Mouse (Mus musculus) myocyte (in vitro differentiated cells): ENCODE results near the gene Ppp2r5c. TPM values are rescaled to one million over a fixed set of nuclear protein-coding genes. Genes with fewer than 3 reads are reported as not detected.

Experiments
- H3K27me3 ChIP-seq: one replicate; pipeline ENCODE4 v1.6.1; 2011; ENCODE audit not compliant: control insufficient read depth, insufficient read depth, insufficient read length
- H3K36me3 ChIP-seq: one replicate; pipeline ENCODE4 v1.6.1; 2011; ENCODE audit not compliant: control insufficient read depth, insufficient read depth
- H3K4me2 ChIP-seq: one replicate; pipeline ENCODE4 v1.6.1; 2011; ENCODE audit warnings: low read depth, control low read depth
- H3K4me3 ChIP-seq: one replicate; pipeline ENCODE4 v1.5.1; 2011; ENCODE audit warnings: mild to moderate bottlenecking, control low read depth, moderate library complexity
- H3K79me2 ChIP-seq: one replicate; pipeline ENCODE4 v1.6.1; 2011; ENCODE audit not compliant: control insufficient read depth, insufficient read depth
- H3ac ChIP-seq: one replicate; pipeline ENCODE4 v1.6.1; 2011; ENCODE audit not compliant: control insufficient read depth, insufficient read length
- CEBPB ChIP-seq: IDR thresholded peaks from 2 replicates; pipeline ENCODE4 v1.6.1; 2011; ENCODE audit warnings: mild to moderate bottlenecking, moderate library complexity; ENCODE audit not compliant: poor library complexity, insufficient read depth, severe bottlenecking
- E2F4 ChIP-seq: IDR thresholded peaks from one replicate; pipeline ENCODE4 v1.6.1; 2011; ENCODE audit warnings: mild to moderate bottlenecking, control low read depth, moderate library complexity; ENCODE audit not compliant: insufficient read depth
- MAX ChIP-seq: IDR thresholded peaks from one replicate; pipeline ENCODE4 v1.6.1; 2011; ENCODE audit warnings: low read depth, mild to moderate bottlenecking, control low read depth
- MYOD1 ChIP-seq, 3 experiments: IDR thresholded peaks; one replicate each; pipeline ENCODE4 v1.6.1; 2011; ENCODE audit warnings: control low read depth in 2 of 3, low read depth in 2 of 3, mild to moderate bottlenecking in 2 of 3, moderate library complexity in 1 of 3; ENCODE audit not compliant: insufficient read length in 2 of 3, control insufficient read depth in 1 of 3
- MYOG ChIP-seq, 3 experiments: IDR thresholded peaks; one replicate each; pipeline ENCODE4 v1.6.1; 2011; ENCODE audit warnings: control low read depth in 2 of 3, low read depth in 2 of 3, mild to moderate bottlenecking in 2 of 3; ENCODE audit not compliant: insufficient read length in 2 of 3, control insufficient read depth in 1 of 3, insufficient read depth in 1 of 3
- POLR2A ChIP-seq: IDR thresholded peaks from one replicate; pipeline ENCODE4 v1.6.1; 2011; ENCODE audit warnings: low read depth, mild to moderate bottlenecking, control low read depth, moderate library complexity; ENCODE audit not compliant: insufficient read length
- POLR2AphosphoS2 ChIP-seq: IDR thresholded peaks from one replicate; pipeline ENCODE4 v1.6.1; 2011; ENCODE audit warnings: low read depth, control low read depth; ENCODE audit not compliant: insufficient read length
- REST ChIP-seq: IDR thresholded peaks from one replicate; pipeline ENCODE4 v1.6.1; 2011; ENCODE audit warnings: mild to moderate bottlenecking, control low read depth, moderate library complexity; ENCODE audit not compliant: insufficient read depth, insufficient read length
- SRF ChIP-seq: IDR thresholded peaks from one replicate; pipeline ENCODE4 v1.6.1; 2011; ENCODE audit warnings: low read depth; ENCODE audit not compliant: control insufficient read depth, insufficient read length
- TCF12 ChIP-seq: IDR thresholded peaks from one replicate; pipeline ENCODE4 v1.6.1; 2011; ENCODE audit warnings: mild to moderate bottlenecking, control low read depth; ENCODE audit not compliant: poor library complexity, insufficient read depth, severe bottlenecking
- TCF3 ChIP-seq: IDR thresholded peaks from one replicate; pipeline ENCODE4 v1.6.1; 2011; ENCODE audit warnings: low read depth, control low read depth; ENCODE audit not compliant: insufficient read length
- USF1 ChIP-seq: IDR thresholded peaks from one replicate; pipeline ENCODE4 v1.6.1; 2011; ENCODE audit warnings: low read depth, mild to moderate bottlenecking, control low read depth, moderate library complexity
- polyA plus RNA-seq: library from polyadenylated mRNA; unstranded; fragments of >200 nt; fragmentation: generic; extraction: Trizol; gene quantifications from one replicate; pipeline ENCODE4 v1.2.1, GENCODE M21; 2012; ENCODE audit warnings: missing spikeins

Ppp2r5c gene
- polyA plus RNA-seq, 1 experiment = 42.1 TPM

DNA sequence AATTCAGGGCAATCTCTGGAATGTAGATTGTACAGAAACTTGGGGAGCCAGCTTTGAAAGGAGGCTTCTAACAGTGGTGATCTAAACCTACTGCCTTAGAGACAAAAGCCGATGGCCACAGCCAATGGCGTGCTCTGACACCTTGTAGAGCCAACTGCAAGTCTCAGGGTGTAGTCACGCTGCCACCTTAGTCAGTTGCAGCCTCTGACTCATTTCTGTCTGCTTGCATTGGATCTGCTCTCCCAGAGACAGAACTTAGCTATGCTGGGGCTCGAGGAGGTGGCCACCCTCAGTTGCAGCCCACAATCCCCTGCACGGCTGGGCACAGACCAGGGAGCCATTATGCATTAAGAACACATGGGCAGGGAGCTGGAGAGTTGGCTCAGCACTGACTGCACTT lies 106.4 kb downstream of the Ppp2r5c start:
- no peak overlapping the region for H3ac ChIP-seq
- no peaks in the 10 kb centered on the region for H3K79me2 ChIP-seq
- peaks cover 22% of the 10 kb centered on the region for H3K36me3 ChIP-seq
- H3K4me2 ChIP-seq = no peak overlapping the region
- no peaks in the 10 kb centered on the region for H3K27me3 ChIP-seq
- TF ChIP-seq TCF12 = no peak
- no peak for TF ChIP-seq MYOD1 (IDR thresholded peaks at IDR 0.05; ENCODE audit: control insufficient read depth in 1 of 3, insufficient read length in 2 of 3, low read depth in 2 of 3)
- TF ChIP-seq E2F4 = no peak
- TF ChIP-seq REST = no peak
- no peak for TF ChIP-seq POLR2A
- H3K4me3 ChIP-seq = no peak overlapping the region

DNA sequence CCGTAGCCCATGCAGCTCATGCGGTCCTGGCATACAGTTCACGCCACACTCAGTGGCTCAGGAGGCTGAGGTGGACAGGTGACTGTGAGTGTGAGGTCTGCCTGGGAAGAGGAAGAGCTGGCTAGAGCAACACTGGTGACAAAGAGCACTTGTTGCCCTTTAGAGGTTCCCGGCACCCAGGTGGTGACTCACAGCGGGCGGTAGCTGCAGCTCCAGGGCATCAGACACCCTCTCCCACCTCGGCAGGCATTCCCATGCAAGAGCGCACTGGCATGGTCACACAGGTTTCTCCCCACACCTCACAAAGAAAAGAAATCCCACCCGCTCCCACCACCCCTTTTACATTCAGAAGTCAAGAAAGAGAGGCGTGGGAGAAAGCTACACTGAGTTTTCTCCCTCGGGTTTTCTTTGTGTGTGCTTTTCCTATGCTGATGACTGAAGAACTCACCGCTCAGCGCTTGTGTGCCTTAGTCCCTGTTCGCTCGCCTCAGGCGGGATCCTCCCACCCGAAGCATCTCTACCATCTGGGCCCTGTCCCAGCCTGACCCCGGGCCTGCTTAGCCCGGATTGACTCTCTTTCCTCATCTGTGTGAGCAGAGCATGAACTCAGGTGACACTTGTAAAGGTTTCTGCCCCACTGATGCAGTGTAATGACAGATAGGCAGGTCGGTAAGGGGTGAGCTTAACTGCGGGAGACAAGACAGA lies 108.8 kb downstream of the Ppp2r5c start:
- Histone ChIP-seq H3K79me2 (no peaks in the 10 kb centered on the region), H3K27me3 (no peaks in the 10 kb centered on the region), H3K4me3 (no peak overlapping the region), H3K4me2 (no peak overlapping the region), H3ac (no peak overlapping the region), H3K36me3 (peaks cover 22% of the 10 kb centered on the region)
- TF ChIP-seq USF1 (no peak), MAX (no peak)

- no peaks in the 10 kb centered on the region for H3K27me3 ChIP-seq
- no peak overlapping the region for H3ac ChIP-seq
- peaks cover 22% of the 10 kb centered on the region for H3K36me3 ChIP-seq
- H3K4me3 ChIP-seq = no peak overlapping the region
- no peak for TF ChIP-seq TCF3
- TF ChIP-seq POLR2A = no peak
- no peak for TF ChIP-seq SRF
- TF ChIP-seq MAX = no peak
- H3K79me2 ChIP-seq = no peaks in the 10 kb centered on the region
- no peak overlapping the region for H3K4me2 ChIP-seq
Observed at GRCm38 (mm10) chr12:110556861-110557628, 110.1 kb downstream of the Ppp2r5c start.

DNA sequence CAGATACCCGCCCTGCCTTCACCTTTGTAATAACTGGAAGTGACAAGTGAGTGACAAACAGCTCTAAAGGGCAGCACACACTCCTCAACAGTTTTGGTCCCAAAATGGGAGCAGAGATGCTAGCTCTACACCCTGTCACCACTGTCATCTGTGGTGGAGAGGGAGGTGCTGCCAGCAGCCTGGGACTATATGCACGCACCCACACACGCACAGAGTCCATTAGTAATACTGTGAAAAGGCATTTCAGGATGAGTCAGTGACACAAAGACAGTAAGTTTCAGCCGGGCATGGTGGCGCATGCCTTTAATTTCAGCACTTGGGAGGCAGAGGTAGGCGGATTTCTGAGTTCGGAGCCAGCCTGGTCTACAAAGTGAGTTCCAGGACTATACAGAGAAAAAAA lies 111.3 kb downstream of the Ppp2r5c start:
- Histone ChIP-seq H3K27me3 (no peaks in the 10 kb centered on the region), H3K4me2 (no peak overlapping the region), H3K4me3 (no peak overlapping the region), H3ac (no peak overlapping the region), H3K36me3 (peaks cover 21% of the 10 kb centered on the region), H3K79me2 (no peaks in the 10 kb centered on the region)
- TF ChIP-seq MYOD1 (IDR thresholded peaks at IDR 0.05; ENCODE audit: control insufficient read depth in 1 of 3, insufficient read length in 2 of 3, low read depth in 2 of 3) (no peak), MYOG (IDR thresholded peaks at IDR 0.05; ENCODE audit: control insufficient read depth in 1 of 3, insufficient read depth in 1 of 3, insufficient read length in 2 of 3, low read depth in 2 of 3) (no peak), TCF12 (no peak), POLR2A (no peak), E2F4 (no peak)

- no peaks in the 10 kb centered on the region for H3K27me3 ChIP-seq
- H3K4me2 ChIP-seq = no peak overlapping the region
- no peak overlapping the region for H3K4me3 ChIP-seq
- H3K36me3 ChIP-seq = peaks cover 16% of the 10 kb centered on the region
- H3K79me2 ChIP-seq = no peaks in the 10 kb centered on the region
- H3ac ChIP-seq = no peak overlapping the region
- TF ChIP-seq REST (no peak), MYOG (IDR thresholded peaks at IDR 0.05; ENCODE audit: control insufficient read depth in 1 of 3, insufficient read depth in 1 of 3, insufficient read length in 2 of 3, low read depth in 2 of 3) (no peak), CEBPB (no peak), TCF12 (no peak), MYOD1 (IDR thresholded peaks at IDR 0.05; ENCODE audit: control insufficient read depth in 1 of 3, insufficient read length in 2 of 3, low read depth in 2 of 3) (no peak), MAX (no peak), E2F4 (no peak), POLR2A (no peak), SRF (no peak), TCF3 (no peak), POLR2AphosphoS2 (no peak), USF1 (no peak)
Observed at GRCm38 (mm10) chr12:110563383-110563782, 116.5 kb downstream of the Ppp2r5c start.
